Mouse (Mus musculus) neutrophil, adult 5-6 weeks (primary cell): ENCODE data around the gene Syngr2. TPM values are rescaled to one million over a fixed set of nuclear protein-coding genes. Genes with fewer than 3 reads are reported as not detected.

Experiments
- ATAC-seq: fragments of 151-379, 151-347 bp; 2 replicates; pipeline ENCODE4 v1.8.0; 2017; ENCODE audit warnings: mild to moderate bottlenecking, moderate TSS enrichment; ENCODE audit not compliant: insufficient number of reproducible peaks, poor library complexity, low FRiP score, severe bottlenecking; ENCODE audit errors: extremely low read depth
- total RNA-seq: library from RNA; stranded (forward); fragments of 200-1000 nt; gene quantifications from 2 replicates; pipeline ENCODE4 v1.2.3, GENCODE M21; 2017

Gene Syngr2
- 80.2 and 108 TPM in 2 replicates for total RNA-seq

- ATAC-seq: peak; percentile 24
Measured at GRCm38 (mm10) chr11:117809407-117810311, at the start of gene Syngr2, which contains the start of gene Gm20708. Gene Syngr2 (plus strand): TSS chr11:117809668. Gene Gm20708 (plus strand): TSS chr11:117809668.

- ATAC-seq: no peak
Measured at GRCm38 (mm10) chr11:117760374-117761119, 48.9 kb upstream of the Syngr2 start.

GRCm38 (mm10) chr11:117761801-117762200, 47.7 kb upstream of the Syngr2 start:
- no peak for ATAC-seq

- ATAC-seq: no peak
Measured at GRCm38 (mm10) chr11:117762246-117762645, 47.2 kb upstream of the Syngr2 start.

- no peak for ATAC-seq
Measured at GRCm38 (mm10) chr11:117764319-117764718, 45.1 kb upstream of the Syngr2 start.

GRCm38 (mm10) chr11:117765361-117765760, 44.1 kb upstream of the Syngr2 start:
- no peak for ATAC-seq

GRCm38 (mm10) chr11:117766275-117766674, 43.2 kb upstream of the Syngr2 start:
- no peak for ATAC-seq

GRCm38 (mm10) chr11:117768725-117769682, 40.5 kb upstream of the Syngr2 start:
- ATAC-seq: no peak

GRCm38 (mm10) chr11:117769683-117770047, 39.8 kb upstream of the Syngr2 start:
- no peak for ATAC-seq

GRCm38 (mm10) chr11:117770407-117770806, 39.1 kb upstream of the Syngr2 start:
- no peak for ATAC-seq

GRCm38 (mm10) chr11:117772352-117772751, 37.1 kb upstream of the Syngr2 start:
- ATAC-seq: no peak

- ATAC-seq: no peak
Measured at GRCm38 (mm10) chr11:117774925-117775324, 34.5 kb upstream of the Syngr2 start.

GRCm38 (mm10) chr11:117775540-117775939, 33.9 kb upstream of the Syngr2 start:
- peak; percentile 11; the same call in 1 of the 2 replicates for ATAC-seq

- no peak for ATAC-seq
Measured at GRCm38 (mm10) chr11:117776085-117776792, 33.2 kb upstream of the Syngr2 start.

GRCm38 (mm10) chr11:117777111-117777510, 32.4 kb upstream of the Syngr2 start:
- no peak for ATAC-seq

- ATAC-seq: no peak
Measured at GRCm38 (mm10) chr11:117778031-117778430, 31.4 kb upstream of the Syngr2 start.

- 0 out of 2 replicates have a peak, but pooled peaks have one; percentile 1 for ATAC-seq
Measured at GRCm38 (mm10) chr11:117778851-117779433, 30.5 kb upstream of the Syngr2 start.
